Mouse (Mus musculus): ENCODE measurements around the gene Cnksr1. TPM values are rescaled to one million over a fixed set of nuclear protein-coding genes. Genes with fewer than 3 reads are reported as not detected.
"Not testable (repeated sequence)": the region's sequence is repeated elsewhere in the genome, so short reads cannot be mapped to it uniquely, and the experiment has no call there.

The Cnksr1 gene
- total RNA-seq (2021) = 1 to 10 TPM; 7.5 to 8.9 TPM
- long read RNA-seq, experiment 1, transcript Cnksr1-201 (21 exons, 2,468 nt) = major isoform, 13 of 16 reads
- long read RNA-seq, experiment 1, partial matches to known transcripts = 1 of 16 reads
- long read RNA-seq, experiment 1, other reads (novel, unspliced or antisense) = 2 of 16 reads
- long read RNA-seq, experiment 2, transcript Cnksr1-201 (21 exons, 2,468 nt) = major isoform, 14 of 21 reads
- long read RNA-seq, experiment 2, partial matches to known transcripts = 4 of 21 reads
- long read RNA-seq, experiment 2, other reads (novel, unspliced or antisense) = 3 of 21 reads

DNA sequence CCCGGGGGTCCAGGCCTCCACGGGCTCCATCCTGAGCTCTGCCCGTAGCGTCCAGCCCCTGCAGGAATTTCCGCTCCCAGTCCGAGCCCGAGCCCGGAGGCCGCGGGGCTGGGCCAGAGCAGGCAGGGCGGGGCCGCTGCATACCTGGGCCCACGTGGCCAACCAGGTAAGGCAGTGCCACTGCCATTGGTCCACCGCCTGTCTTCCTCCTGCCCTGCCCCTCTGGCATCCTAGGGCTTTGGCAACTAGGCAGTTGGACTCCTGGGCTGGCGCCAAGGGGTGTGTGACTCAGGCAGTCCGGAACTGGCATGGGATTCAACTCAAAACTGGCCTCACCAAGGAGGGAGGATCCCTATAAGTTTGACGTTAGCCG, at the start of gene Cnksr1:
Cnksr1 (minus strand) TSS at position 121 of the 373 bp plus-strand sequence.
- DNase-seq = peak; percentile 80

GRCm38 (mm10) chr4:134287575-134288025, 49.4 kb upstream of the Cnksr1 start, which contains the start of gene Pdik1l:
Pdik1l (minus strand) TSS chr4:134287895.
- intact Hi-C loops (cut with DNase I; ENCODE audit: low total_unique reads) = no loop called here
- peak; percentile 72 for DNase-seq

More for the DNA sequence above, at the start of gene Cnksr1:
- intact Hi-C loops (cut with DNase I; ENCODE audit: low total_unique reads) = no loop called here

GRCm38 (mm10) chr4:134287168-134287564, 49.0 kb upstream of the Cnksr1 start:
- DNase-seq = peak; percentile 97
- intact Hi-C loops (cut with DNase I; ENCODE audit: low total_unique reads) = no loop called here

DNA sequence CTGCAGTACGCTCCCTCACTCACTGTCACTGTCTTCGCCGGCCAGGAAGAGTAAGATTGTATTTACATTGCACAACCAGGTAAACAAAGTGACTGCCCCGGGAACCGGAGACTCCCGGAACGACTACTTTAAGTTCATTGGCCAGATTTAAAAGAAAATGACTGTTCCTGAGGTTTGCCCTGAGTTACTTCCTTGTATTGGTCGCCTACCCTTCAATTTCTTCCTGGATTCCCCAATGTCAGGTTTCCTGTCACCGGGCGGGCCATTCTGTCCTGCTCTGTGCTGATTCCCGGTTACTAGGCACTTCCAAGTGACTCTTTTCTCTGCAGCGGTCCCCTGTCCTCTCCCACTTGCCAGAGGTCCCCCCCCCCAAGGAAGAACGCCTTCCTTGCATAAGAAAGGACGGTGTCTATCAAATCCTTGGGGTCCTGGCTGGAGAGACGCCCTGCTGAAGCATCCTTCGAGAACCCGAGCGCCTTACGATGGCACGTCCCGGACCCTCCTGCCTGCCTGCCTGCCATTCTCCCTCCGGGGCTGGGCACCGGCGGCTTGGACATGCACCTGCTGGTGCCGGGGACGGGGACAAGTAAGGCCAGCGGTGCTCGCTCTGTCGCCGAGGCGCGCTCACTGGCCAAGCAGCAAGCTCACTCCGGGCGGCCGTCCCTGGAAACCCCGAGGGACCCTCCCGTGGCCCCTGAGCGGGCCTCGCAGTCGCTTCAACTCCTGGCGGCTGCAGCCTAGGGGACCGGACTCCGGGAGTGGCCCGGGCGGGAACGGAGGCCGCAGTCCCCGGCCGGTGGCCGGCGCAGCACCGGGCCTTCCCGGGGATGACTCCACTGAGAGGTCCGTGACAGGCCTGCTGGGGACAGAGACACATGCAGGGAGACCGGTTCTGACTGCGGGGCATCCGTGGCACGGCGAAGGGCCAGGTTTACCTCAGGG, 48.3 kb upstream of the Cnksr1 start:
- DNase-seq = peak; percentile 33
- intact Hi-C loops (cut with DNase I; ENCODE audit: low total_unique reads) = no loop called here

DNA sequence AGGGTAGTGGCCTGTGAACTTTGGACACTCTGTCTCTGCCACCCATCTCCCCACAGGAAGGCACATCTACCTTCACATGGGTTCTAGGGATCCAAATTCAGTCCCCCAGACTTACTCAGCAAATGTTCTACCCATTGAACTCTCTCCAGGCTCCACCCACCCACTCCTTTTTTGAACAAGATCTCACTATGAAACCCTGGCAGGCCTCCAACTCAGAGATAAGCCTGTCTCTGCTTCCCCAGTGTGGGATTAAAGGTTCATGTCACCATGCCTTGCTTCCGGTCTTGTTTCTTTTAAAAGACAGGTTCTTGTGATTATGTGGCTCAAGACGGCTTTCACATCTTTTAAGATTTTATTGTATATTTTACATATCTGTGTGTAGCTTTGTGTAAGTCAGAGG, 46.7 kb upstream of the Cnksr1 start:
- DNase-seq = no peak
- intact Hi-C loops (cut with DNase I; ENCODE audit: low total_unique reads) = loop anchor here (5.0 kb wide), 1 partner anchor 98 kb away; the partner anchor contains the start of gene Cep85

DNA sequence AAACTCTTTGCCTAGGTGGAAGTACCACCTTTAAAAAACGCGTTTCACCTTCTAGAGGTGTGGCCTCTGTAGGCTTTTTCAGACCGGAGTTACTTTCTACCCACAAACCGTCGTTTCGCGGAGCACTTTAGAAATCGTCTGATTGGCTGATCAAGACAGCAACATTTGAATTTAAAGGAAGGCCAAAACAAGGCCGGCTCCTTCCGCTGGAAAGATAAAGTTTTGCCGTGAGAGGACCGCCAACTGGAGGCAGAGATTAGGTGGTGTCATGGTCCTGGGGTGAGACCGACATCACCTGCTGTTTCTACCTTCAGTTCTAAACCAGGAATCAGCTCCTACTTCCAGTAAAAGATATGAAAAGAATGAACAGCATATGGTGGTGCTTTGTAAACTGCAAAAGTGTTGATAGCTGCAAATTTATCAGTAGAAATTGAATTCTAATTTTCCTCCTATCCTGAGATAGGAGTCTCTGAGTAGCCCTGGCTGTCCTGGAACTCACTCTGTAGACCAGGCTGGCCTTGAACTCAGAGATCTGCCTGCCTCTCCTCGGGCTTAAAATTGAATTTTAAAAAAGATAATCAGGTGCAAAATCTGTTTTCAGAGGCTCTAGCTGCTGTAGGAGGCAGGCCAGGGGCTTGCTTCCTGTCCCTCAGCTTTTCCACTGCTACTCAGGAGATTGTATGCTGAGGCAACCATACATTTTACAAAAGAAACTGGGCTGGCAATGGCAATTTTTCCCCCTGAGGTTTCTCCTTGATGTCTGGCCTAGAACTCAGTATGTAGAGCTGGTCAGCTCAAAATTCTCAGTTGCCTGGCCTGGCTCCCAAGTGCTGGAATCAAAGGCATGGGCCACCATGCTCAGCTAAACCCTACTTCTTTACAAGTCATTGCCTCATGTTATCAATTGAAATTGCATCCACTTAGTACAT, 35.5 kb upstream of the Cnksr1 start:
- no peak for DNase-seq
- intact Hi-C loops (cut with DNase I; ENCODE audit: low total_unique reads) = no loop called here

- intact Hi-C loops (cut with DNase I; ENCODE audit: low total_unique reads) = no loop called here
- no peak for DNase-seq
Observed at GRCm38 (mm10) chr4:134272731-134273416, 34.7 kb upstream of the Cnksr1 start.

- no peak for DNase-seq
- intact Hi-C loops (cut with DNase I; ENCODE audit: low total_unique reads) = no loop called here
Observed at GRCm38 (mm10) chr4:134271979-134272378, 33.8 kb upstream of the Cnksr1 start.

GRCm38 (mm10) chr4:134269622-134270021, 31.4 kb upstream of the Cnksr1 start:
- not testable (repeated sequence) for DNase-seq
- intact Hi-C loops (cut with DNase I; ENCODE audit: low total_unique reads) = loop anchor here (5.0 kb wide), 1 partner anchor 123 kb away; no protein-coding TSS in a partner anchor

GRCm38 (mm10) chr4:134268102-134268655, 30.0 kb upstream of the Cnksr1 start:
- intact Hi-C loops (cut with DNase I; ENCODE audit: low total_unique reads) = loop anchor here (5.0 kb wide), 1 partner anchor 124 kb away; no protein-coding TSS in a partner anchor
- no peak for DNase-seq

- intact Hi-C loops (cut with DNase I; ENCODE audit: low total_unique reads) = loop anchor here (5.0 kb wide), 1 partner anchor 126 kb away; no protein-coding TSS in a partner anchor
- no peak for DNase-seq
Observed at GRCm38 (mm10) chr4:134265860-134266585, 27.8 kb upstream of the Cnksr1 start.

DNA sequence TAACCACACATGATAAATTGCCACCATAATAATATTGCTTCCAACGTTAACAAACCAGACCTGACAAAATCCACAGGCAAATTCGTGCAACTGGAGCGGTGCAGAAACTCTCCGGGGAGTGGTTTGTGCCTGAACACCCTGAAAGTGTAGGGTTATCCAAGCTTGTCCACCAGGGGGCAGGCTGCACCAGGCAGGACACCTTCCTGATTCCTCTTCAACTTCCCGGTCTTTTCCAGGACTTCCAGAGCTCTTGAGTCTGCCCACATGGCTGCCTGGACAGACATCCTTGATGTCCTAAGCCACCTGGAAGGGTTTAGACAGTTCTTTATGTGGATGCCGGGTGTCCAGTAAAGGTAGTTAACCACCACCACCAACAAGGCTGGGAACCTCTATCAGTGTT, 25.0 kb upstream of the Cnksr1 start:
- peak; percentile 64 for DNase-seq
- intact Hi-C loops (cut with DNase I; ENCODE audit: low total_unique reads) = no loop called here

- DNase-seq = no peak
- intact Hi-C loops (cut with DNase I; ENCODE audit: low total_unique reads) = loop anchor here (10.0 kb wide), 2 partner anchors 116 to 226 kb away; no protein-coding TSS in a partner anchor
Observed at GRCm38 (mm10) chr4:134258354-134258753, 20.2 kb upstream of the Cnksr1 start.

DNA sequence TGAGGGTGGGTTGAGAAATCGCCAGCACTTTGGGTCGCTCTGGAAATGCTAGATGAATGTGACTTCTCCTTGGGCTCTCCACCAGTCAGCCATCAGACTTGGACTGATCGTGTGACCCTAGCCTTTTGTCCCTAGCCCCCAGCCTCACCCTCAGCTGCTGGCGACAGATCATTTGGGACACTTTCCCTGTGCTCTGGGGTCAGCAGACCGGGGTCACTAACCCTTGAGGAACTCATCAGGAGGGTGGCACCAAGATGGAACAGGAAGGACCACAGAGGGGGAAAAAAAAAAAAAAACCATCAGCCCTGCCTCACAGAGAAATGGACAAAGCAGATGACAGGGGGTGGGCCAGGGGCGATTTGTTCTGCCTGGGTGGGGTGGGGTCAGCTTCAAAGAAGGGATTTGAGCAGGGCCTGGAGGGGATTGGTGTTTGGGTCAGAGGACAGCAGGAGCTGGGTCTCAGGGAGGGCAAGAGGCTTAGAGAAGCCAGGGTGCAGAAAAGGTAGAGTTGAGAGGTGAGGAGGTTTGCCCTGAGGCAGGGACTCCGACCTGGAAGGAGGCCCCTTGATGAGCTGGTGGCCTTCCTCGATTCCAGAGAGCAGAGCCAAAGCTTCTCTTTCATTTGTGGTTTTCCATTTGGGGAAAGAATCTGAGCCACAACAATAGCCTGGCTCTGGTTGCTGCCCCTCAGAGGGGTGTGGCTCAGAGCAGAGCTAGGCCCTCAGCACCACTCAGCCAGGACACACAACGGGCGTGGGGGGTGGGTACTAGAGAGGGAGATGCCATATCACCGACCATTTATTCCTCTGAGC, 19.2 kb upstream of the Cnksr1 start:
- intact Hi-C loops (cut with DNase I; ENCODE audit: low total_unique reads) = loop anchor here (10.0 kb wide), 2 partner anchors 117 to 227 kb away; no protein-coding TSS in a partner anchor
- no peak for DNase-seq

GRCm38 (mm10) chr4:134256407-134257197, 18.4 kb upstream of the Cnksr1 start:
- intact Hi-C loops (cut with DNase I; ENCODE audit: low total_unique reads) = loop anchor here (10.0 kb wide), 2 partner anchors 118 to 228 kb away; no protein-coding TSS in a partner anchor
- no peak for DNase-seq

GRCm38 (mm10) chr4:134255854-134256253, 17.7 kb upstream of the Cnksr1 start:
- no peak for DNase-seq
- intact Hi-C loops (cut with DNase I; ENCODE audit: low total_unique reads) = loop anchor here (10.0 kb wide), 2 partner anchors 119 to 229 kb away; no protein-coding TSS in a partner anchor

All from gastrocnemius, postnatal 14 days (tissue).